Mouse (Mus musculus): ENCODE data around the gene Asic4.
A peak's percentile ranks its signal among the peaks of the same experiment; 100 is the strongest.

Asic4 gene

DNA sequence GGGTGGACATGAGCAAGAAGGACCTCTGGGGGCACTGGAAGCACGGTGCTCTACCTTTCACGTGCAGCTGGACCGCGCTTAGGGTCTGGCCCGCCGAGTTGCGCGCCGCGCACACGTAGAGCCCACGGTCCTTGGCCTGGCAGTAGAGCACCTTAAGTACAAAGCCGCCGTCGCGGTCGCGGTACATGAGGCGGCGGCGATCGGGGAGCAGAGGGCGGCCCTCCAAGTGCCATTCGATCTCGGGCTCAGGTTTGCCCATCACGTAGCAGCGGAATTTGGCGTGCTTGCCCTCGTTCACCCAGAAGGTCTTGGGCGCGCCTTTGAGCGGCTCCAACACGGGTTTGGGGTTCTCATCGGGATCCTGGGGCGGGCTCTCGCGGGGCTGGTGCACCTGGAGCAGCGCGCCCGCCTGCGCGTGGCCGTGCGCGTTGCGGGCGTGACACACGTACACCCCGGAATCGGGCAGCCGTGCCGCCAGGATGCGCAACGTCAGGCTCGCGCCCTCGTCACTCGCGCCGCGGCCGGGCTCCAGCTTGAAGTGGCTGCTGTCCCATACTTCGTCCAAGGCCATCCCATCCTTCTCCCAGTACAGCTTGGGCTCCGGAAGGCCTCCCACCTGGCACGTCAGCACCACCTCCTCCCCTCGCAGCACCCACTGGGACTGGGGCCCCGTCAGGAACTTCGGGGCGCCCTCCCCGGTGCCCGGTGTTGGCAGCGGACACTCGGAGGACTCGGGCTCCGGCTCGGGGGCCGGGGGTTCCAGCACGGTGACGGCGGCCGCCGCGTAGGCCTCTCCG is 55.1 kb downstream of the Asic4 start:
- DNase-seq, result peak; percentile 81

DNA sequence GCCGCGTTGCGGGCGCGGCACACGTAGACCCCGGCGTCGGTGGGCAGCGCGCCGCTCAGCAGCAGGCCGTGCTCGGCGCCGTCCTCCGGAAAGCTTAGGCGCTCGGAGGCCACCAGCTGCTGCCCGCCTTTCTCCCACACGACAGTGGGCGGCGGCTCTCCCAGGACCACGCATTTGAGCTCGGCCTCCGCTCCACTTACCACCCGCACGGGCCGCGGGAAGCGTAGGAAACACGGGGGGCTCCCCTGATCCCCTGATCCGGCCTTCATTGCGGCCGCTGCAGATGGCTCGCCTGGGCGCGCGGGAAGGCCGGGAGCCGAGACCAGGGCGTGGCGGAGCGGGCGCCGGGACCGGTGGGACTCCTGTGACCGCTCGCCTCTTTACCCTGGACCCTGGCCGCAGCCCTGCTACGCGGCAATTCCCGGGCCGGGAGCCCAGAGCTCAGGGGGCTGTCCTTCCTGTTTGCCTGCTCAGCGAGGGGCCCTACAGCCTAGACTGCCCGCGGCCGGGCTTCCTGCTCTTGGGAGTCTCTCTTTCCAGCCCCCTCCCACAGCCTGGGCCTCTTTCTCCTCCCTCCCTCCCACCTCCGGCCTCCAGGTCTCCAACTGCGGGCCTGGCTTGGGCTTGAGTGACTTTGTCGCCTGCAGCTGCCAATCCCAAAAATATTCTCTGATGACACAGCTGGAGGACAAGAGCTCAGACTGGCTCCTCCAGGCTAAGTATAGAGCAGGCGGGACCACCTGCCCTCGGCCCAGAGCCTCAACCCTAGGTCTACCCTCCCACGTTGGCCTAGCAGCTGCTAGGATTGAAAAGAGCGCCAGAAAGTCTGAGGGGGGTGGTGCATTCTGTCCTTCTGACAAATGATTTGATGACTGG is 56.0 kb downstream of the Asic4 start, which contains the start of gene Obsl1:
TSS of gene Obsl1 (minus strand) at position 497 of the 876 bp plus-strand sequence.
- peak; percentile 52 for DNase-seq

DNA sequence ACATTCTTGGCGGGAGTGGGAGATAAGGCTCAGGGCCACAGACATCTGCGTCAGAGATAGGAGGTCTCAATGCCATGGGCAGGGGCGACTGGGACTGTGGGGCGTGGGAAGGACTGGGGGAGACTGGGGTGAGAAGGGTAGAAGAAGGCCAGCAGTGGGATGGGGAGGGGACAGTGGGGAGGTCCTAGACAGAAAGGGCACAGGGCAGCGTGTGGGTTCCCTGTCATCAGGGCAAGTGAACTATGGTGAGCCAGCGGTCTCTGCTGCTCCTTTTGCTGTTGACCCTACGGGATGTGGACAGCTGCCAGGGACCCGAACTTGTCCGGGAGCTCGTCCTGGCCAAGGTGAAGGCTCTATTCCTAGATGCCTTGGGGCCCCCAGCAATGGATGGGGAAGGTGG is 56.8 kb downstream of the Asic4 start, which contains the start of gene Inha:
TSS of gene Inha (plus strand) at position 72 of the 400 bp plus-strand sequence.
- DNase-seq, result no peak

DNA sequence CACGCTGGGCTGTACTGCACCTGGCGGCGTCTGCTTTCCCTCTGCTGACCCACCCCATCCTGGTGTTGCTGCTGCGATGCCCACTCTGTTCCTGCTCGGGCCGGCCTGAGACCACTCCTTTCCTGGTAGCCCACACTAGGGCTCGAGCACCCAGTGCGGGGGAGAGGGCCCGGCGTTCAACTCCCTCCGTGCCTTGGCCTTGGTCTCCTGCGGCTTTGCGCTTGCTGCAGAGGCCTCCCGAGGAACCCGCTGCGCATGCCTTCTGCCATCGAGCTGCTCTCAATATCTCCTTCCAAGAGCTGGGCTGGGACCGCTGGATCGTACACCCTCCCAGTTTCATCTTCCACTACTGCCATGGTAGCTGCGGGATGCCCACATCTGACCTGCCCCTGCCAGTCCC is 59.4 kb downstream of the Asic4 start:
- DNase-seq, result no peak

DNA sequence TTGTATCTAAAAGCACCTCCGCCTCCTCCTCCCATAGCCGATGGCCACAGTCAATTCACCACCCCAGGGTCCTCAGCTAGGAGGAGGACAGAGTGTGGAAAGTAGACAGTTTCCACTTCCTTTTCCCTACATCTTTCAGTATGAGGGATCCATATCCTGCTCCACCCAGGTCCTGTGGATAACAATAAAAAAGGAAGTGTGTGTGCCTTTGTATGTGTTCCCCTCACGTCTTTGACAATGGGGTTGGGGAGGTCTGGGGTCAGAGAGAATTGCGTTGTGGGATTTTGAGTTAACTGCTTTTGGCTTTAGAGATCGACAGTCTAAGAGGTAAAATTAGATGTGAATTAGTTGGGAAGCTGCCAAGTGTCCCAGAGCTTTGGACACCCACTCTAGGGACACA is 59.9 kb downstream of the Asic4 start:
- DNase-seq, result no peak

DNA sequence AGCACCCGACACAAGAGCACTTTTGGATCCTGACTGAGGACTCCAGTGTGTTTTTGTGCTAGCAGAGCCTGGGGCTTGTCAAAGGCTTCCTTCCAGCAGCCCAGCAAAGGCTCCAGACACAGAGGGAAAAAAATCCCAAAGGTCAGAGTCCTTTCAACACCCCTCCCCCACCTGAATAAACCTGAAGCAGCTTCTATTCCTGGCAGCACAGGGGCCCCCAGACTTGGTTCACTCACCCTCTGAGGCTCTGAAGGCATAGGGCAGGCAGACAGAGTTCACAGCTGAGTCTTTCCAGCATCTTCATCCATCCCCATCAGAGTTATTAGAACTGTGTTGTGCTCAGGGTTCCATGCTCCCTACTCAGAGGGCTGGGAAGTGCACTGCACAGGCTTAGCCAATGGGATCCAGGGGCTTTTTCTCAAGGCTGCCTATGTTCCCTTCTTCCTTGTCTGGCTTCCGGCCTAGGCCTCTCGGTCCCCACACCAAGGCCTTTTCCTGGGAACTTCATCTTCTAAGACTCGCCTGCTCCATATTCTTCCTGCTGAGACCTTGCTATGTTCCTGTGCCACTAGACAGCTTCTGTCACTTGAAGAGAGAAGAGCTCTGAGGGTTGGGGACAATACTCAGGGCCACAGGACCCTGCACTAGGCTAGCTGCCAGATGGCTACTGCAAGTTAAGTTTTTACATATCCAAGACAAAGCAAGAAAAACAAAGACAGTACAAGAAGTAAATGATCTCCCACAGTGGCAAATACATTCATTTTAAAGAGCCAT is 61.4 kb downstream of the Asic4 start:
- DNase-seq, result no peak

DNA sequence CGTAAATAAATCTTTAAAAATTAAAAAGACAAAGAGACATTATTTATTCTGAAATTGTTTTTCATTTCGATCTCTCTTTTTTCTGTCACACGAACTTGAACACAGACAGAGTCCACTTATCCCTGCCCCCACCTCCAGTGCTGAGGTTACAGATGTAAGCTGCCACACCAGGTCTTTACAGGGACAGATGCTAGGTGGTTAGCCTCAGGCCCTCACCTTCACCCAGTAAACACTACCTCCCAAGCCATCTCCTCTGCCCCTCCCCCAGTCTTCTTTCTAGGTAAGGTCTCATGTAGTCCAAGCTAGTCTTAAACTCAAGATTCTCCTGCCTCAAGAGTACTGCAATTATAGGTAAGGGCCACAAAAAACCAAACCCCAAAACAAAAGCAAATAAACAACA is 62.3 kb downstream of the Asic4 start:
- no peak for DNase-seq

DNA sequence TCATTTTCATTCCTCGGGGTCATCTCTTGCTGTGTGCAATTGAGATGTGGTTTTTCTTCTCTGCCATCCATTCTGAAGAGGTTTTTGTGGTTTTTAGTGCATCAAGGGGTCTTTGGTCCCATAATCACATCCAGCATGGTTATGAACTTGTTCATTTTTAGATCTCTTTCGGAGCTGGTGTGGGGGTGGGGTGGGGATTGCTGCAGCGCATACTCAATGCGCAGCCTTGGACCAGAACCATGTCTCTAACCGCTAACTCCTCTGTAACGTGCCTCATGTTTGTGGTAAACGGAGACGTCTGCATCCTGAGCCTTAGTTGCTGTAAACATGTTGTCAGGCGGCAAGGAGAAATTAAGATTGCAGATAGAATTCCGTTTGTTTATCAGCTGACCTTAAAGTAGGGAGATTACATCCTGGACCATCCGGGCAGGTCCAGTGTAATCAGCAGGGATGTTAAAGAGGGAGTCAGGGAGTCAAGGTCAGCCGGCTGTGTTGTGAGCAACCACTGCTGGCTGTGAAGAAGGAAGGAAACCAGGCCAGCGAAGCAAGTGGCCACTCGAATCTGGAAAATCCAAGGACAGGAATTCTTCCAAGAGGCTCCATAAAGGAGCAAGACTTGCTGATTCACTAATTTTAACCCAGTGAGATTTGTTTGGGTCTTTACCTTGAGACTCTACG is 66.6 kb downstream of the Asic4 start:
- DNase-seq, result no peak

DNA sequence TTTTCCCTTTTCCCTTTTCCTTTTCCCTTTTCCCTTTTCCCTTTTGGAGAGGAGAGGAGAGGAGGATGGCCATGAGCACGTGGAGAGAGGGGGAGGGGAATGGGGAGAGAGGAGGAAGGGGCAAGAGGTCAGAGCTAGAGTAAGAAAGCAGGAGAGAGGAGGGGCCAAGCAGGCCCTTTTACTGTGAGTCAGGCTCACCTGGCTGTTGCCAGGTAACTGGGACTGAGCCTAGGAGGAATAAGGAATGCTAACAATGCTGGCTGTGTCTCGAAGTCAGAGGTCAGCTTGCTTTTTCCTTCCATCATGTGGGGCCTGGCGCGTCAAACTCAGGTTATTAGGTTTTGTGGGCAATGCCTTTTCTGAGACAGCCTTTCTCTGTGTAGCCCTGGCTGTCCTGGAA is 67.7 kb downstream of the Asic4 start:
- DNase-seq, result no peak

DNA sequence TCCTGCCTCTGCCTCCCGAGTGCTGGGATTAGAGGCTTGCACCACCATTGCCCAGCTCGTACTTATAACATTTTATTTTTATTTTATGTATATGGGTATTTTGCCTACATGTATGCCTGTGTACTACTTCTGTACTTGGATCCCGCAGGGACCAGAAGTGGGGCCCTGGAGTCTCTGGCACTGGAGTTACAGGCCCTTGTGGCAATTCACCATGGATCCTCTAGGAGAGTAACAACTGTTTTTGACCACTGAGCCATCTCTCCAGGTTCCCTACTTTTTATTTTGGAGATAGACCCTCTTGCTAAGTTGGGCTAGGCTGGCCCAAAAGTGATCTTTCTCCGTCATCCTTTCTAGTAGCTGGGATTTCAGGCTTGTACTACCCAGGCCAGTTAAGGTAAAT is 68.2 kb downstream of the Asic4 start:
- no peak for DNase-seq

DNA sequence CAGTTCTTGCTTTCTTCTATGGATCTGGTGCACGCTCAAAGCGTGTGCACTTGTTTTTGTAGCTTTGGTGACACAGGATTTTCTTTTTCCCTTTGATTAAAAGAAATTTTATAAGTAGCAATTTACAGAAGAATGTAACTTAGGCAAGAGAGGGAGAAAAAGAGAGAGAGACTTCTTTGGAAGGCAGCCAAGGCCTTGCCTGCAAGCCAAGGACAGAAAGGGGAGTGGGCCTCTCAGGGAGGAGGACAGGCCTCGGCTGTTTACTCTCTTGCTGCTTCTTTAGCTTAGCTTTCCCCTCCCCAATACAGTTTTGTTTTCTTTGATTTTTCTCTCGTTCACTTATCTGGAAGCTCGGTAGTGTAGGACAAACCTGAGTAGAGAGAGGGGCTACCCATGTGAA is 69.3 kb downstream of the Asic4 start:
- DNase-seq, result no peak

DNA sequence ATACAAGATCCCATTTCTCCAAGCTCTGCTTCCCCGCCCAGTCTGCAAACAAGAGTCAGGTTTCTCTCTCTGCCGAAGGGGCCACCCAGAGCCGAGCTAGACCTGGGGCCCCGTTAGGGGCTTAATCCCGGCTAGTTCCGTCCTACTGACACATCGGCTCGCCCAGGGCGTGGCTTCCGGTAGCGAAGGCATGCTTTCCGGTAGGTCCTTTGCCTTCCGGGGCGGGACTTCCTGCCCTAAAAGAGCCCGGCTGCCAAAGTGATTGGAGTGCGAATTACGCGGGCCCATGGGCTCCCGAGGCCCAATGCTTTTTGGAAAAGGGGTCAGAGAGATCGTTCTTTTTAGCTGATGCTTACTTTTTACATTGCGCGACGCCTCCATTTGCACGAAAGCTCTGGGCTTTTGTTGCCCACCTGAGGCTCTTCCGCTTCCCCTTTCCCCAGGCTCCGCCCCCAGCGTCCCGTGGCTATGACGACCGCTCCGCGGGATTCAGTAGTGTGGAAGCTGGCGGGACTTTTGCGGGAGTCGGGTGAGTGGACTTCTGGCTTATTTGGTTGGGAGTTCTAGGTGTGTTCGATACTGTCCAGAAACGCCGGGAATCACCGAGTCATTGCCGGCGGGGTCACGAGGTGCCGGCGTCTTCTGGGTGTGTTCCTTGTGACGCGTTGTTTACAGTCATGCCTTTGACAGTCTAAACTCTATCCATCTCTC is 71.2 kb downstream of the Asic4 start, which contains the start of gene Stk11ip:
TSS of gene Stk11ip (plus strand) at position 209 of the 711 bp plus-strand sequence.
- peak; percentile 88 for DNase-seq
